Mouse (Mus musculus) MEL (cell line): Measurements from ENCODE around the gene Sox5.

Experiments
- BHLHE40 ChIP-seq: IDR thresholded peaks from 2 replicates; pipeline ENCODE4 v1.6.1; 2012; ENCODE audit warnings: low read depth, mild to moderate bottlenecking, inconsistent platforms, low read length, improper control_type of control experiment, borderline replicate concordance
- CTCF ChIP-seq, 3 experiments: IDR thresholded peaks in 2 of 3; conservative IDR thresholded peaks in 1 of 3; 2 replicates each; pipeline ENCODE4 v1.5.1; 2011 to 2012; ENCODE audit warnings: low read length in 3 of 3, low read depth in 2 of 3, mild to moderate bottlenecking in 2 of 3, improper control_type of control experiment in 1 of 3, inconsistent platforms in 1 of 3, mixed read lengths in 1 of 3, moderate library complexity in 1 of 3; ENCODE audit not compliant: control insufficient read depth in 1 of 3, insufficient read depth in 1 of 3, poor library complexity in 1 of 3, severe bottlenecking in 1 of 3
- EP300 ChIP-seq, 2 experiments: IDR thresholded peaks; 2 replicates each; pipeline ENCODE4 v1.6.1; 2011; ENCODE audit warnings: improper control_type of control experiment in 2 of 2, low read length in 2 of 2, low read depth in 1 of 2, mild to moderate bottlenecking in 1 of 2
- GABPA ChIP-seq: IDR thresholded peaks from 2 replicates; pipeline ENCODE4 v1.6.1; 2012; ENCODE audit warnings: low read depth, mild to moderate bottlenecking, inconsistent platforms, low read length, improper control_type of control experiment, moderate library complexity
- GATA1 ChIP-seq: IDR thresholded peaks from 2 replicates; pipeline ENCODE4 v1.6.1; 2011; ENCODE audit warnings: low read depth, low read length, improper control_type of control experiment
- HCFC1 ChIP-seq: IDR thresholded peaks from 2 replicates; pipeline ENCODE4 v1.6.1; 2012; ENCODE audit warnings: low read depth, mild to moderate bottlenecking, inconsistent platforms, low read length, improper control_type of control experiment, moderate library complexity
- MAX ChIP-seq: IDR thresholded peaks from 2 replicates; pipeline ENCODE4 v1.6.1; 2011; ENCODE audit warnings: low read length, improper control_type of control experiment
- MEF2A ChIP-seq: IDR thresholded peaks from 2 replicates; pipeline ENCODE4 v1.6.1; 2014; ENCODE audit warnings: low read depth, mild to moderate bottlenecking, inconsistent platforms, low read length, improper control_type of control experiment; ENCODE audit not compliant: poor library complexity, insufficient replicate concordance, severe bottlenecking; ENCODE audit errors: extremely low read depth
- NRF1 ChIP-seq: IDR thresholded peaks from 2 replicates; pipeline ENCODE4 v1.6.1; 2014; ENCODE audit warnings: low read depth, mild to moderate bottlenecking, inconsistent platforms, low read length, improper control_type of control experiment, moderate library complexity; ENCODE audit not compliant: poor library complexity, insufficient read depth, severe bottlenecking
- POLR2A ChIP-seq, 2 experiments: IDR thresholded peaks; 2 replicates each; pipeline ENCODE4 v1.6.1; 2011 to 2012; ENCODE audit warnings: low read length in 2 of 2, mild to moderate bottlenecking in 2 of 2, control low read depth in 1 of 2, improper control_type of control experiment in 1 of 2, low read depth in 1 of 2, moderate library complexity in 1 of 2; ENCODE audit not compliant: control insufficient read depth in 1 of 2, insufficient read depth in 1 of 2, poor library complexity in 1 of 2
- POLR2AphosphoS2 ChIP-seq: IDR thresholded peaks from 2 replicates; pipeline ENCODE4 v1.6.1; 2011; ENCODE audit warnings: low read length, improper control_type of control experiment
- SIN3A ChIP-seq: IDR thresholded peaks from 2 replicates; pipeline ENCODE4 v1.6.1; 2012; ENCODE audit warnings: low read length, improper control_type of control experiment, inconsistent platforms
- SMC3 ChIP-seq: IDR thresholded peaks from 2 replicates; pipeline ENCODE4 v1.6.1; 2011; ENCODE audit warnings: low read depth, low read length, improper control_type of control experiment
- USF1 ChIP-seq: IDR thresholded peaks from 2 replicates; pipeline ENCODE4 v1.6.1; 2014; ENCODE audit warnings: low read depth, mild to moderate bottlenecking, inconsistent platforms, low read length, improper control_type of control experiment, moderate library complexity

DNA sequence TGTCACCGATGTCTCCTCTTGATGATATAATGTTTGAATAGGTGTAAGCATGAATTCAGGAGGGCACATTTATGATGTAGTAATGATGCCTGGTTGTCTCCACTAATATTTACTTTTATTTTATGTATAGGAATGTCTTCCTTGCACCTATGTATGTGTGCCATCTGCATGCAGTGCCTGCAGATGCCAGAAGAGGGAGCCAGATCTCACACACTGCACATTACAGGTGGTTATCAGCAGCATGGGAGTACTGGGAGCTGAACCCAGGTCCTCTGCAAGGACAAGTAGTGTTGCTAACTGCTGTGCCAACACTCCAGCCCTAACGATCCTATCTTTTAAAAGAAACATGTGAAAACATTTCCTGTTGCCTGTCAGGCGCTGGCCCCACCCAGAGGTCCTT is 442.2 kb downstream of the Sox5 start:
- TF ChIP-seq CTCF (IDR thresholded peaks at IDR 0.05 in 2 of 3, conservative IDR thresholded peaks at IDR 0.05 in 1 of 3; ENCODE audit: control insufficient read depth in 1 of 3, insufficient read depth in 1 of 3, low read depth in 2 of 3, low read length in 3 of 3, poor library complexity in 1 of 3, severe bottlenecking in 1 of 3), result peak in 2 of 3 experiments; percentile 32 to 40; a peak in 4 of 6 replicates
- TF ChIP-seq POLR2A (IDR thresholded peaks at IDR 0.05; ENCODE audit: control insufficient read depth in 1 of 2, insufficient read depth in 1 of 2, low read depth in 1 of 2, low read length in 2 of 2, poor library complexity in 1 of 2), result no peak
- no peak for TF ChIP-seq BHLHE40
- TF ChIP-seq GABPA, result no peak
- no peak for TF ChIP-seq USF1
- no peak for TF ChIP-seq SIN3A
- TF ChIP-seq HCFC1, result no peak
- no peak for TF ChIP-seq GATA1
- TF ChIP-seq EP300 (IDR thresholded peaks at IDR 0.05; ENCODE audit: low read depth in 1 of 2, low read length in 2 of 2), result no peak
- 0 out of 2 replicates have a peak, but pooled peaks have one; percentile 9 for TF ChIP-seq SMC3
- no peak for TF ChIP-seq MEF2A
- no peak for TF ChIP-seq NRF1
- no peak for TF ChIP-seq POLR2AphosphoS2
- TF ChIP-seq MAX, result no peak
